Mouse (Mus musculus) heart, embryonic 15.5 days (tissue): ENCODE results near the gene Ttc36. TPM values are rescaled to one million over a fixed set of nuclear protein-coding genes. Genes with fewer than 3 reads are reported as not detected.

Experiments used
- ATAC-seq: fragments of 200-750 bp; cut with Nextera tagmentation; replicated peaks from 2 replicates; pipeline ENCODE4 v1.8.0; 2017; ENCODE audit warnings: low read depth, moderate TSS enrichment; ENCODE audit not compliant: insufficient number of reproducible peaks, insufficient read depth, low FRiP score
- H3K27ac ChIP-seq: fragments of 300-500 bp; sonication (generic); 2 replicates; pipeline ENCODE4 v1.5.1; 2015; ENCODE audit warnings: mild to moderate bottlenecking, inconsistent platforms
- H3K27me3 ChIP-seq: fragments of 300-500 bp; sonication (generic); 2 replicates; pipeline ENCODE4 v1.6.1; 2015; ENCODE audit warnings: inconsistent platforms
- H3K36me3 ChIP-seq: fragments of 300-500 bp; sonication (generic); 2 replicates; pipeline ENCODE4 v1.6.1; 2015; ENCODE audit warnings: mild to moderate bottlenecking, inconsistent platforms
- H3K4me1 ChIP-seq: fragments of 300-500 bp; sonication (generic); replicated peaks from 2 replicates; pipeline ENCODE4 v1.6.1; 2015; ENCODE audit warnings: inconsistent platforms
- H3K4me2 ChIP-seq: fragments of 300-500 bp; sonication (generic); 2 replicates; pipeline ENCODE4 v1.6.1; 2015; ENCODE audit warnings: inconsistent platforms, mild to moderate bottlenecking, moderate library complexity
- H3K4me3 ChIP-seq: fragments of 300-500 bp; sonication (generic); 2 replicates; pipeline ENCODE4 v1.5.1; 2015; ENCODE audit warnings: mild to moderate bottlenecking, inconsistent platforms
- H3K9ac ChIP-seq: fragments of 300-500 bp; sonication (generic); 2 replicates; pipeline ENCODE4 v1.6.1; 2015; ENCODE audit warnings: mild to moderate bottlenecking, inconsistent platforms
- H3K9me3 ChIP-seq: fragments of 300-500 bp; sonication (generic); replicated peaks from 2 replicates; pipeline ENCODE4 v1.6.1; 2016; ENCODE audit warnings: inconsistent platforms
- WGBS: fragments of 180-500 bp; shearing (Covaris S2); methylation state at CpG from one replicate; pipeline ENCODE4 v1.1.7; 2015; ENCODE audit warnings: mixed read lengths; 5-methylcytosine and 5-hydroxymethylcytosine counted together
- polyA plus RNA-seq: library from polyadenylated mRNA; unstranded; fragments of >200 nt; fragmentation: Nextera tagmentation; extraction: Ambion mirVana; gene quantifications from 2 replicates; pipeline ENCODE4 v1.2.1, GENCODE M21; 2015

Ttc36 gene
- polyA plus RNA-seq = 0.30 and 1.1 TPM in 2 replicates

- H3K27me3 ChIP-seq = peaks cover 17% of the 10 kb centered on the region
- no peak within 1 kb of the TSS for H3K4me2 ChIP-seq
- peaks cover 33% of the 10 kb centered on the region for H3K36me3 ChIP-seq
- ATAC-seq = no peak
- no peak within 1 kb of the TSS for H3K9ac ChIP-seq
- H3K4me3 ChIP-seq = no peak within 1 kb of the TSS
- H3K27ac ChIP-seq = no peak within 1 kb of the TSS
- WGBS = 82% methylated on average over 4 of the region's 4 CpGs
- H3K9me3 ChIP-seq = no peaks in the 10 kb centered on the region
- peaks cover 13% of the 10 kb centered on the region for H3K4me1 ChIP-seq
Measured at GRCm38 (mm10) chr9:44802808-44803450, at the start of gene Ttc36. Ttc36 (minus strand) TSS chr9:44803072.

DNA sequence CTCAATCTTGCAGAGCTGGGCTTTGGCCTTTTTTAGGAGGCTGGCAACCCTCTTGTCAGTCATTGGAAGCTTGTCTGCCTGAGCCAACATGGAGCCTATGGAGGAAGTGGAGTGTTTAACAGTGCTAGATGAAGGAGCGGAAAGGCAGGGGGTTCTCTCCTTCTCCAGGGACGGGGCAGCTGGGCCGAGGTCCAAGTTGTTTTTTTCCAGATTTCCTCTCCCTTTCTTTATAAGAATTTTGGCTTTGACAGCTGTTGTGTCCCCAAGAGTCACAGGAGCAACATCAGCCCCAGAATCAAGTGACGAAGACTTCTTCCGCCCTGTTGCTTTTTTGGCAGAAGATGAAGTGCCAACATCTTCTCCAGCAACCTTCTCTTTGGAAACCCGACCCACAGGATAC, 44.6 kb upstream of the Ttc36 start:
- no peak overlapping the region for H3K4me2 ChIP-seq
- 75% methylated on average over 6 of the region's 6 CpGs for WGBS
- peaks cover 74% of the 10 kb centered on the region for H3K36me3 ChIP-seq
- H3K27me3 ChIP-seq = no peaks in the 10 kb centered on the region
- peak overlapping the region; percentile 34; the same call in 1 of the 2 replicates for H3K27ac ChIP-seq
- no peak for ATAC-seq
- H3K4me1 ChIP-seq = peaks cover 2% of the 10 kb centered on the region; the same call in 1 of the 2 replicates
- no peak overlapping the region for H3K9ac ChIP-seq
- H3K9me3 ChIP-seq = no peaks in the 10 kb centered on the region
- no peak overlapping the region for H3K4me3 ChIP-seq

DNA sequence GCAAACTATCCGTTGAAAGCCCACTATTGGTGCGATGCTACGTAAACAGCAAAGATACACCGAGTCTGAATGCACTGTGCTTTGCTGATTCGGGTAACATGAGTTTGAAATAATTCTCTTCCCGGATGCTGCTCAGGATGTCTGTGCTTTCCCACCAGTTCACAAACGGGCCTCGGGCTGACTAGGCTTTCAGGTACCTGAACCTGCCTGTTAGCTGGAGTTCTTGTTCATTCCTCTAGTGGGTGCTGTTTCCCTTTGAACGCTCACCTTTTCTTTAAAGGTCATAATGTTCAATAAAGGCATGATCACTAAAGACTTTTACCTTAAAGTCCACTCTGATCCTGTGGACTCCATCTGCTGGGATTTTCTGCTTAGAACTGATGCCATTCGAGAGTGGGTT, 38.4 kb upstream of the Ttc36 start:
- Histone ChIP-seq H3K4me1 (0 out of 2 replicates have a peak, but pooled peaks cover 2% of the 10 kb centered on the region), H3K27me3 (no peaks in the 10 kb centered on the region), H3K4me3 (no peak overlapping the region), H3K36me3 (peaks cover 77% of the 10 kb centered on the region), H3K4me2 (no peak overlapping the region), H3K9ac (no peak overlapping the region), H3K27ac (no peak overlapping the region), H3K9me3 (no peaks in the 10 kb centered on the region)
- no peak for ATAC-seq
- WGBS = 82% methylated on average over 10 of the region's 10 CpGs

DNA sequence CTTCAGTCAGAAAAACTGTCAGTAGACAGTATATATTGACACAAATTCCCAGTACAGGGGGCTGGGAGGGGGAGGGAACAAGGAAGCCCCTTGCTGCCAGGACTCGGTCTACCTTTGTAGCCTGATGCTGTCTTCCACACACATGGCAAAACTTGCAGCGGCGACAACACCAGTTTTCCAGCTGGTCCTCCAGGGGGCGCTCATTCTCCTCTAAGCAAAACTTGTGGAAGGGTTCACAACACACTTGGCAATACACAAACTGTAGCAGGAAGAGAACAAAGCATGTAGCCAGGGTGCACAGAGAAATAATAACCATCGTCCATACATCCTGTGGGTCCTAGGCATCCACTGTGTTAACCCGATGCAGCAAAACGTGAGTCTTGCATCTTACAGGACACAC, 33.6 kb upstream of the Ttc36 start:
- Histone ChIP-seq H3K27ac (no peak overlapping the region), H3K4me1 (0 out of 2 replicates have a peak, but pooled peaks cover 2% of the 10 kb centered on the region), H3K9me3 (no peaks in the 10 kb centered on the region), H3K36me3 (peaks cover 74% of the 10 kb centered on the region), H3K27me3 (no peaks in the 10 kb centered on the region), H3K4me2 (no peak overlapping the region), H3K9ac (no peak overlapping the region), H3K4me3 (no peak overlapping the region)
- 49% methylated on average over 7 of the region's 7 CpGs for WGBS
- ATAC-seq = no peak

- no peak for ATAC-seq
- Histone ChIP-seq H3K4me1 (0 out of 2 replicates have a peak, but pooled peaks cover 2% of the 10 kb centered on the region), H3K4me2 (no peak overlapping the region), H3K27ac (no peak overlapping the region), H3K4me3 (no peak overlapping the region), H3K9ac (no peak overlapping the region), H3K9me3 (no peaks in the 10 kb centered on the region), H3K36me3 (peaks cover 79% of the 10 kb centered on the region), H3K27me3 (no peaks in the 10 kb centered on the region)
- WGBS = 56% methylated on average over 4 of the region's 4 CpGs
Measured at GRCm38 (mm10) chr9:44832356-44832755, 29.5 kb upstream of the Ttc36 start.

DNA sequence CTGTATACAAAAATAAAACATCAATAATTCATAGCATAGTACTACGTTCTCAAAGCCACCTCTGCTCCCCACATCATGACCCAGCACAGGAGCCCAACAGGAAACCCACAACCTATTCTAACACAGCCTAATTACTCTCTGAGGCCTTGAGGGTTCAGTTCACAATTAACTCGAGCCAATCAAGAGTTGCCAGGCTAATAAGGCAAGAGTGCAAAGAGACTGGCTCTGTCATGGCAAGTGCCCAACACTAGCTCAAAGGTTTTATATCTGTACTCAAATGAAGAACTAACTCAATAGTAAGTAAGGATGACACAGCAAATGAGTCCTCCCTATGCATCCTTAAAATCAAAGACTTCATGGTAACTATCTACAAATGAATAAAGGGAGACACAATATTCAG, 27.6 kb upstream of the Ttc36 start:
- WGBS = 86% methylated on average over 2 of the region's 2 CpGs
- Histone ChIP-seq H3K4me2 (no peak overlapping the region), H3K9ac (no peak overlapping the region), H3K9me3 (no peaks in the 10 kb centered on the region), H3K27ac (no peak overlapping the region), H3K36me3 (peaks cover 91% of the 10 kb centered on the region), H3K4me3 (no peak overlapping the region), H3K27me3 (no peaks in the 10 kb centered on the region), H3K4me1 (0 out of 2 replicates have a peak, but pooled peaks cover 2% of the 10 kb centered on the region)
- no peak for ATAC-seq

DNA sequence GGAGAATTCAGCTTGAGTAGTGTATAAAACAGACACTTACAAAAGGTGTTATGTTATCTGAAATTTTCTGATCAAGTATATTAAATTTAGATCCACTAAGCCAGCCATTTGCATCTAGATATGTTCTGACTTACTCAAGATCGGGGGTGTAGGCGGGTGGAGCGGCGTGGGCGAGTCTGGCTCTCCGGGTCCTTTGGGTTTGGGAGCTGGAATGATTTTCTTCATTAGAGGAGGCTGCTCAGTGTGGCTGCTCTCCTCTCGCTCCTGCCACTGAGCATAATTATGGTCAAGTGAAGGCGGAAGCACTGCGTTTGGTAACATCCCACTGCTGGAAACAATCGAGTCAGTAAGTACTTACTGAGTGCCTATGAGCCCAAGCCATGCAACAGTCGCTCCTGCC, 26.1 kb upstream of the Ttc36 start:
- Histone ChIP-seq H3K4me1 (0 out of 2 replicates have a peak, but pooled peaks cover 2% of the 10 kb centered on the region), H3K36me3 (peaks cover 91% of the 10 kb centered on the region), H3K9me3 (no peaks in the 10 kb centered on the region), H3K9ac (no peak overlapping the region), H3K4me2 (no peak overlapping the region), H3K27me3 (no peaks in the 10 kb centered on the region), H3K4me3 (no peak overlapping the region), H3K27ac (no peak overlapping the region)
- ATAC-seq = no peak
- 93% methylated on average over 11 of the region's 11 CpGs for WGBS

DNA sequence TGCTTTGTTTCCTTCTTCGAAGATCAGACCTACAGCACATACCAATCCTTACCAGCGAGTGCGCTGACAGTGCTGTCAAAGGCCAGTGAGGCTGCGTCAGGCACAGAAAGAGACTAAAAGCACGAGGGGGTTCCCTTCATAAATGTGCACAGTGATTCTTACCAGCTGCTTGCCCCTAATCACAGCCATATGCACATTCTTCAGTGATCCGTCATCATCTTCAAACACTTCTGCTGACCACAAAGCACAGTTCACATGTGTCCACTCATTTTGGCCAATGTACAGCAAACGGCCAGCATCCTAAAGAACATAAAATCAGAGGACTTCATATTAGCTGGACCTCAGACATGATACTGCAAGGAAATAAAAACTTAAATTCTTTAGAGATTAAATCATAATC, 23.8 kb upstream of the Ttc36 start:
- ATAC-seq = no peak
- Histone ChIP-seq H3K27ac (no peak overlapping the region), H3K9me3 (no peaks in the 10 kb centered on the region), H3K4me3 (no peak overlapping the region), H3K4me2 (no peak overlapping the region), H3K27me3 (no peaks in the 10 kb centered on the region), H3K9ac (no peak overlapping the region), H3K4me1 (no peaks in the 10 kb centered on the region), H3K36me3 (peaks cover 94% of the 10 kb centered on the region)
- 82% methylated on average over 7 of the region's 7 CpGs for WGBS

DNA sequence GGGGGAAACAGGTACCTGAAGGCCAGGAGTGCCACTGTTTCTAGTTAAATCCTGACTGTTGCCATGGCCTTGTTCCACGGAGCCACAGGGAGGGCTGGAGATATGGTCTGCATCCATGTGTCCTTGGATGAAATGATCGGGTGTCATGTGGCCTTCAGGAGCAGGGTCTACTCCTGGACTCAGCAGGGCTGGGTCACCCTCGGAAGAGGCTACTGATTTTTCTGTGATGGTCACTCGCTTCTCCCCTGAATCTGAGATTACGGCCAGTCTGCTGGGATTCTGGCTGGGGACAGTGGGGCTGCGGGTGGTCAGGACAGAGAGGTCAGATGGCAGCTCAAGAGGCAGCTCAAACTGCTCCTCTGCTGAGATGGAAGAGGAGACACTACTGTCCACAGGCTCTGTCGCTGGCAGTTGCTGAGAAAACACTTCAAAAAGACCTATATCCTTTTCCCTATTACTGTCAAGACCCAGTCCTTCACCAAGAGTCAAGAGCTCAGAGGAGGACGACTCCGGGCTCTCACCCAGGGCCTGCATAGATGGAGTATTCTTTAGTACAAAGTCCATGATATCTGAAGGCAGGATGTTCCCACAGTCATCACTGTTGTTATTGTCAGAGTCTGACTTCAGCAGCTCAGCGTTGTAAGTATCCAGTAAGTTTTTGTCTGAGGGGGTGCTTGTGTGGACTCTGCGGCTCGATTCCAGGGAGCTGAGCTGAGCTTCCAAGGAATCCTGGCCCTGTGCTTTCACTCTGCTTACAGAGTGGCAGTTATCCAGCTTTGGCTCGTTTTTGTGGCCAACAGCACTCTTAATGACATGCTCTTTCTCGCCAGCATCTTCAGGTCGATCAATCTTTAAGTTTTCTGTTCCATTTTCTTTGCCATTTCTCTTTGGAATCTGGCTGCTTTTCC, 17.3 kb upstream of the Ttc36 start:
- Histone ChIP-seq H3K4me1 (no peaks in the 10 kb centered on the region), H3K36me3 (peaks cover 99% of the 10 kb centered on the region), H3K4me3 (no peak overlapping the region), H3K27me3 (no peaks in the 10 kb centered on the region), H3K27ac (no peak overlapping the region), H3K9me3 (no peaks in the 10 kb centered on the region), H3K9ac (no peak overlapping the region), H3K4me2 (no peak overlapping the region)
- ATAC-seq = no peak
- 91% methylated on average over 15 of the region's 15 CpGs for WGBS

DNA sequence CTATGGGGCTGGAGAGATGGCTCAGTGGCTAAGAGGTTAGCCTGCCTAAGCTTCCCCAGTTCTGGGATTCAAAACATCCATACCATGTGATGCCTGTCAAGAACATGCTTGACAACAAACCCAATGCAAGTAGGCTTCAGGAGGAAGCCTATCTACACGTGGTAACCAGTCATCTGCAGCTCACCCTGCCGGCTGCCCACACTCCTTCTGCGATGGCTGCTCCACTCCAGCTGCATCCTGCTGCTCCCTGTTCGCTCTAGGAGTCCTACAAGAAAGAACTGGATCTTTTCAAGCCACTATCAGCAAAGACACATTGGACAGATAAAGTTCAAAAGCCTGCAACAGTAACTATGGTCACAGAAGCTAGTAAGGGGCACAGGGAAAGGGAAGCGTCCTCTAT, 14.7 kb upstream of the Ttc36 start:
- H3K9ac ChIP-seq = no peak overlapping the region
- no peak overlapping the region for H3K27ac ChIP-seq
- no peak for ATAC-seq
- no peaks in the 10 kb centered on the region for H3K27me3 ChIP-seq
- no peak overlapping the region for H3K4me3 ChIP-seq
- 61% methylated on average over 5 of the region's 5 CpGs for WGBS
- no peaks in the 10 kb centered on the region for H3K4me1 ChIP-seq
- peaks cover 99% of the 10 kb centered on the region for H3K36me3 ChIP-seq
- no peak overlapping the region for H3K4me2 ChIP-seq
- no peaks in the 10 kb centered on the region for H3K9me3 ChIP-seq

- Histone ChIP-seq H3K4me2 (no peak overlapping the region), H3K27me3 (no peaks in the 10 kb centered on the region), H3K27ac (no peak overlapping the region), H3K36me3 (peaks cover 97% of the 10 kb centered on the region), H3K9ac (no peak overlapping the region), H3K4me3 (no peak overlapping the region), H3K4me1 (no peaks in the 10 kb centered on the region), H3K9me3 (no peaks in the 10 kb centered on the region)
- no peak for ATAC-seq
- WGBS = 91% methylated on average over 8 of the region's 8 CpGs
Measured at GRCm38 (mm10) chr9:44814179-44814578, 11.3 kb upstream of the Ttc36 start.
